Mouse (Mus musculus): Measurements from ENCODE around the gene Scn2b.

Scn2b gene

DNA sequence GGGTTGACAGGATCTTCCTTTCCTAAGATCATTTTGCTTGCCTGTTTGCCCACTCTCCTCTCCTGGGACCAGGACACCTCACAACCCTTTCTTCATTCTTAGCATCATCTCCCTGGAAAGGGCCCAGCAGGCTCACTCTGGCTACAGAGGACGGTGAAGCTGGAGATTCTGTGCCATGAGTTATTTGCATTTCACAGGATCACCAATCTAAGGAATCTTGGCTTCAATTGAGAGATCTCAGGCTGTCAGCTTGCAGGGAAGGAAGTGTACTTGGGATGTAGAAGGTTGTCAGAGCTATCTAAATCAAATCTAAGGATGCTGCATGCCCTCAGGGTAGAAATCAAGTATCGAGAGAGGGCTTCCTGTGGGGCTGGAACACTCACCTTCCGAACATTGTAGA is 55.9 kb downstream of the Scn2b start:
- DNase-seq (ENCODE audit: low spot score) = no peak

GRCm38 (mm10) chr9:45179282-45179681 is 61.7 kb downstream of the Scn2b start:
- no peak for DNase-seq (ENCODE audit: low spot score)

Data from embryo, embryonic 10 days (tissue).